Mouse (Mus musculus): ENCODE measurements at regions not wholly inside any gene's neighbourhood (a gene's known extent, or its start where the extent isn't known, plus 50 kb on each side); places are given as distances from the start of the nearest gene placed in this dataset.

- H3K4me1 ChIP-seq, result no peaks in the 10 kb centered on the region
- H3K27me3 ChIP-seq (ENCODE audit: low read depth, poor library complexity, severe bottlenecking), result no peaks in the 10 kb centered on the region
- no peaks in the 10 kb centered on the region for H3K36me3 ChIP-seq
- DNase-seq (ENCODE audit: low spot score), result no peak
- no peak overlapping the region for H3K27ac ChIP-seq (replicated peaks)
- H3K9me3 ChIP-seq (replicated peaks), result no peaks in the 10 kb centered on the region
- H3K4me3 ChIP-seq, result no peak overlapping the region
- WGBS, result 92% methylated on average over 16 of the region's 16 CpGs
Measured at GRCm38 (mm10) chr16:89674159-89674902, 103.3 kb upstream of the Krtap11-1 start.

- WGBS, result 79% methylated on average over 9 of the region's 9 CpGs
- no peak for DNase-seq (ENCODE audit: low spot score)
- Histone ChIP-seq H3K4me1 (no peaks in the 10 kb centered on the region), H3K4me3 (no peak overlapping the region), H3K9me3 (replicated peaks) (no peaks in the 10 kb centered on the region), H3K27ac (replicated peaks) (no peak overlapping the region), H3K27me3 (ENCODE audit: low read depth, poor library complexity, severe bottlenecking) (no peaks in the 10 kb centered on the region), H3K36me3 (no peaks in the 10 kb centered on the region)
Measured at GRCm38 (mm10) chr16:89671188-89671726, 100.3 kb upstream of the Krtap11-1 start.

GRCm38 (mm10) chr16:89660071-89660470, 89.1 kb upstream of the Krtap11-1 start:
- WGBS, result 85% methylated on average over 2 of the region's 2 CpGs
- Histone ChIP-seq H3K9me3 (replicated peaks) (peaks cover 5% of the 10 kb centered on the region; the same call in 1 of the 2 replicates), H3K27ac (replicated peaks) (no peak overlapping the region), H3K27me3 (ENCODE audit: low read depth, poor library complexity, severe bottlenecking) (no peaks in the 10 kb centered on the region), H3K4me3 (no peak overlapping the region), H3K36me3 (no peaks in the 10 kb centered on the region), H3K4me1 (peaks cover 7% of the 10 kb centered on the region)
- no peak for DNase-seq (ENCODE audit: low spot score)

- Histone ChIP-seq H3K36me3 (no peaks in the 10 kb centered on the region), H3K4me1 (peaks cover 7% of the 10 kb centered on the region), H3K9me3 (replicated peaks) (peaks cover 7% of the 10 kb centered on the region; the same call in 1 of the 2 replicates), H3K27me3 (ENCODE audit: low read depth, poor library complexity, severe bottlenecking) (no peaks in the 10 kb centered on the region), H3K4me3 (no peak overlapping the region), H3K27ac (replicated peaks) (no peak overlapping the region)
- WGBS, result 95% methylated on average over 3 of the region's 3 CpGs
- DNase-seq (ENCODE audit: low spot score), result no peak
Measured at GRCm38 (mm10) chr16:89656036-89656435, 85.1 kb upstream of the Krtap11-1 start.

- Histone ChIP-seq H3K4me3 (no peak overlapping the region), H3K27me3 (ENCODE audit: low read depth, poor library complexity, severe bottlenecking) (no peaks in the 10 kb centered on the region), H3K27ac (replicated peaks) (no peak overlapping the region), H3K36me3 (no peaks in the 10 kb centered on the region), H3K9me3 (replicated peaks) (no peaks in the 10 kb centered on the region), H3K4me1 (no peaks in the 10 kb centered on the region)
- no peak for DNase-seq (ENCODE audit: low spot score)
- 82% methylated on average over 4 of the region's 4 CpGs for WGBS
Measured at GRCm38 (mm10) chr16:89648651-89649050, 77.7 kb upstream of the Krtap11-1 start.

- Histone ChIP-seq H3K9me3 (replicated peaks) (no peaks in the 10 kb centered on the region), H3K4me1 (peaks cover 15% of the 10 kb centered on the region), H3K27ac (replicated peaks) (no peak overlapping the region), H3K27me3 (ENCODE audit: low read depth, poor library complexity, severe bottlenecking) (no peaks in the 10 kb centered on the region), H3K4me3 (no peak overlapping the region), H3K36me3 (no peaks in the 10 kb centered on the region)
- WGBS, result 58% methylated on average over 9 of the region's 9 CpGs
- DNase-seq (ENCODE audit: low spot score), result no peak
Measured at GRCm38 (mm10) chr16:89633917-89634601, 63.1 kb upstream of the Krtap11-1 start.

GRCm38 (mm10) chr16:89632114-89632622, 61.2 kb upstream of the Krtap11-1 start:
- peaks cover 15% of the 10 kb centered on the region for H3K4me1 ChIP-seq
- H3K27ac ChIP-seq (replicated peaks), result no peak overlapping the region
- H3K9me3 ChIP-seq (replicated peaks), result no peaks in the 10 kb centered on the region
- DNase-seq (ENCODE audit: low spot score), result no peak
- WGBS, result 42% methylated on average over 6 of the region's 6 CpGs
- no peak overlapping the region for H3K4me3 ChIP-seq
- no peaks in the 10 kb centered on the region for H3K36me3 ChIP-seq
- H3K27me3 ChIP-seq (ENCODE audit: low read depth, poor library complexity, severe bottlenecking), result no peaks in the 10 kb centered on the region

GRCm38 (mm10) chr16:89631396-89632113, 60.6 kb upstream of the Krtap11-1 start:
- WGBS, result 93% methylated on average over 9 of the region's 9 CpGs
- H3K36me3 ChIP-seq, result no peaks in the 10 kb centered on the region
- no peaks in the 10 kb centered on the region for H3K9me3 ChIP-seq (replicated peaks)
- H3K4me3 ChIP-seq, result no peak overlapping the region
- no peak overlapping the region for H3K27ac ChIP-seq (replicated peaks)
- peaks cover 15% of the 10 kb centered on the region for H3K4me1 ChIP-seq
- no peaks in the 10 kb centered on the region for H3K27me3 ChIP-seq (ENCODE audit: low read depth, poor library complexity, severe bottlenecking)
- no peak for DNase-seq (ENCODE audit: low spot score)

- Histone ChIP-seq H3K36me3 (no peaks in the 10 kb centered on the region), H3K9me3 (replicated peaks) (no peaks in the 10 kb centered on the region), H3K4me3 (no peak overlapping the region), H3K4me1 (peaks cover 9% of the 10 kb centered on the region), H3K27ac (replicated peaks) (no peak overlapping the region), H3K27me3 (ENCODE audit: low read depth, poor library complexity, severe bottlenecking) (no peaks in the 10 kb centered on the region)
- 94% methylated on average over 12 of the region's 12 CpGs for WGBS
- DNase-seq (ENCODE audit: low spot score), result no peak
Measured at GRCm38 (mm10) chr16:89625710-89626109, 54.7 kb upstream of the Krtap11-1 start.

GRCm38 (mm10) chr16:89625253-89625652, 54.3 kb upstream of the Krtap11-1 start:
- no peak overlapping the region for H3K27ac ChIP-seq (replicated peaks)
- 94% methylated on average over 12 of the region's 12 CpGs for WGBS
- no peak overlapping the region for H3K4me3 ChIP-seq
- H3K9me3 ChIP-seq (replicated peaks), result no peaks in the 10 kb centered on the region
- no peaks in the 10 kb centered on the region for H3K36me3 ChIP-seq
- H3K4me1 ChIP-seq, result peaks cover 9% of the 10 kb centered on the region
- no peak for DNase-seq (ENCODE audit: low spot score)
- no peaks in the 10 kb centered on the region for H3K27me3 ChIP-seq (ENCODE audit: low read depth, poor library complexity, severe bottlenecking)

All from midbrain, embryonic 10.5 days (tissue).